Mouse (Mus musculus) layer of hippocampus, adult 18-20 months (tissue): ENCODE results near the gene Gatad2b. TPM values are rescaled to one million over a fixed set of nuclear protein-coding genes. Genes with fewer than 3 reads are reported as not detected.
"Not testable (repeated sequence)": the region's sequence is repeated elsewhere in the genome, so short reads cannot be mapped to it uniquely, and the experiment has no call there.

Experiments
- DNase-seq, 2 experiments: peaks; one replicate each; pipeline ENCODE4 v3.0.0; 2022; ENCODE audit warnings: low spot score in 2 of 2
- long read RNA-seq: library from polyadenylated mRNA; stranded (forward); transcript quantifications from one replicate; pipeline ENCODE4 v2.0.0, GENCODE M21; 2021
- total RNA-seq, 2 experiments: library from RNA; stranded (reverse); gene quantifications; 2 replicates each; pipeline ENCODE4 v1.2.3; 2021

Gatad2b gene
- total RNA-seq: 100 to 1,000 TPM; 104 to 106 TPM
- long read RNA-seq, partial matches to known transcripts: 0 of 6 reads
- long read RNA-seq, other reads (novel, unspliced or antisense): 6 of 6 reads

DNA sequence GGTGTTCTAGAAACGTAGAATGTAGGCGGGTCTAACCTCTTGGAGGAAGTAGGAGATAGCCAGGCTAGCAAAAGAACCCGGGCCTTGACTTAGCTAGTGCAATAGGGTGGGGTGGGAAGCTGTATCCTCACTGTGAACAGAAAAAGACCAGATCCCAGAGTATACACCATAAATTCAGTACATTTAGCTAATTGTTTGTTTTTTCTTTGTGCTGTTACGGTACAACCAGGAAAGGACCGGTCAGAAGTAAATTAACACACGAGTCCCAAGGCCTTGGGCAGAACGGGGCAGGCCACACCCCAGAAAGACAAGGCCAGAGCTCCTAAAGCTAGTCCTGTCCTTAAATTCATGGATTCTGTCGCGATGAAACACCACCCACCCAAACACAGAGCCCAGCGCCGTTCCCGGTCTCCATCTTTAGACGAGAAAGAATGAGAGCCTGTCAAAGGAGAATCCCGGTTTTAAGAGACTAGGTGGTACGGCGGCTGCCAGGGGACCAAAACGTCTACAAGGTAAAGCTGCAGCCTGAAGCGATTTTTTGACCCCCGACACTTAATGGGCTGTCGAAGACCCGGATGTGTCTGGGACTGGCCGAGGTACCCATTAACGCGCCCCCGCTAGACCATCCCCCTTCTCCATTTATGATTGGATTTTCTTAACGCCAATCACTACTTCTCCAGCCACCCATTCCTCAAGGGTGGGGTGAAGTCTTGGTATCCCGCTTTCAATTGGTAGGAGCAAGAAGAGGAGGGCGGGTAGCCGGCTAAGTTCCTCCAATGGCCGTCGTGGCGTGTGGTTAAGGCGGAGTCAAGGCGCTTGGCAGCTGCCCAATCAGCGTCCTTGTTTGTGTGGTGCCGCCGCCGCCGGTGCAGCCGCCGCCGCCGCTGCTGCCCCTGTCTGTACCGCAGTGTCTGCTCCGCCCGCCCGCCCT lies at the start of gene Gatad2b:
Gatad2b (plus strand) TSS at position 834 of the 931 bp plus-strand sequence.
- peak; percentile 99 to 100 for DNase-seq

DNA sequence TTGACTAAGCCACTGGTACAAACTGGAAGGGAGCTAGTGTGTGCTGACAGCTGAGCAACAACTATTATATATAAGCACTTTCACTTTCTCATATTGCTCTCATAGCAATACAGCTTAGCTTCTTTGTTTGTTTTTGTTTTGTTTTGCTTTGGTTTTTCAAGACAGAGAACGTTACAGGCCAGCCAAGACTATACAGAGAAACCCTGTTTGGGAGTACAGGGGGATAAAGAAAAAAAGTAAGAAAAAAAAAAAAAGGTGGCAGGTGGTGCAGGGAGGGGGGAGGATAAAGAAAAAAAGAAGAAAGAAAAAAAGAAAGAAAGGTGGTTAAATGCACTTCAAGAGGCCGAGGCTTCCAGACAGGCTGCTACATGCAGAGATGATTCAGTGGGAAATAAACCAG lies 47.6 kb upstream of the Gatad2b start:
- DNase-seq: no peak

DNA sequence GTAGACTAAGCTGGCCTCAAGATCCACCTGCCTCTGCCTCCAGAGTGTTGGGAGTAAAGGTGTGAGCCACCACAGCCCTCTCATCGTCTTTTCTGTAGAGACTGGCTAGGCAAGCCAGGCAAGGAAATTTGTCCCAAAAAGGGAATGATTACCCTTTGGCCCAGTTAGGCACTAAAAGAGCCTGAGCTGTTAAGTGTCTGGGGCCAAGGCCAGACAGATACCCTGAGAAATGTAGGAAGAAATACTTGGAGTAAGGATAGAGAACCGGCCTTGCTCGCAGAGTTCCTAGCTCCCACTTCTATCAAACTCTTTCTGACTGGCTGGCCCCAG lies 45.4 kb upstream of the Gatad2b start:
- DNase-seq: no peak

DNA sequence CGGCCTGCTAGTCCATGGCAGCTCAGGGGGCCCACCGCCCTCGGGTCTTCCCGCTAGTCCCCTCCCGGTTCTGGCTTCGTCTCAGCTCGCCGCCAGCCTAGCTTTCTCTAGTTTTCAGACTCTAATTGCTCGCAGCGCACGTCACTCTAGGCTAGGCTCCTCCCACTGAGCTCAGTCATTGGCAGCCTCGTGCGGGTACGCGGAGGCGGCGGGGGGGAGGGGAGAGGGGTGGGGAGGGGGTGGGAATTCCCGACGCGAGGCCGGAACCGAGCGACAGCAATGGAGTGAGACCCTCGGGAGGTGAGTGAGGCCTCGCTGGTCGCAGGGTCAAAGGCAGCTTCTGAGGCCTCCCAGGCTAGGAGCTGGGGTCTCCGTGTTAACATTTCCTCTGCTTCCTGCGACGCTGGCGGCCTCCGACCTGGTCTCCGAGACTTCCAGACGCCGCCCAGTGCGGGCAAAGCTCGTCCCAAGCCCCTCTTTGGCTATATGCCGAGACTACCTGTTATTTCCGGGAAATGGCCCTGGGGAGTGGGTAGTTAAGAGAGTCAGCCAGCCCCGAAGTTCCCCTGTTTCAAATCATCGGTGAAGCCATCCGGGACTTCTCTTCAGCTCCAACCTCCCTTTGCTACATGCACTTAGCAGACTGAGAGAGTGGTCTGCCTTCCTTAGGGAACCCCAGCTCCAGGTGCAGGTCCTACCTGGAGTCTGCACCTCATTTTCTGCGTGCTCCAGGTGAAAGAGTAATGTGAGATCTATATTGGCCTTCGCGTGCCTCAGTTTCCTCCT lies 44.8 kb upstream of the Gatad2b start, which contains the start of gene Slc39a1:
Slc39a1 (plus strand) TSS at position 213 of the 786 bp plus-strand sequence.
- DNase-seq: peak; percentile 88 to 96

DNA sequence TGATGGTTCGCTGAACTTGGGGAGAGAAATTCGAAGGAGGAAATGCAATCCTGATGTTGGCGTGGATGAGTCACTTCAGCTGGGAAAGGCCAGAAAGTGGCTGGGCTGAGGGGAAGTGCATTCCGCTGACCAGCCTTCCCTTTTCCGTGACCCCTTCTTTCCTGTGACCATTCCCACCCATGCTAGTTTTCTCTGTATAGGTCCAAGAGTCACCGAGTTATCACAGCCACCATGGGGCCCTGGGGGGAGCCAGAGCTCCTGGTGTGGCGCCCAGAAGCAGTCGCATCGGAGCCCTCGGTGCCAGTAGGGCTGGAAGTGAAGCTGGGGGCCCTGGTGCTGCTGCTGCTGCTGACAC lies 44.3 kb upstream of the Gatad2b start:
- no peak for DNase-seq

DNA sequence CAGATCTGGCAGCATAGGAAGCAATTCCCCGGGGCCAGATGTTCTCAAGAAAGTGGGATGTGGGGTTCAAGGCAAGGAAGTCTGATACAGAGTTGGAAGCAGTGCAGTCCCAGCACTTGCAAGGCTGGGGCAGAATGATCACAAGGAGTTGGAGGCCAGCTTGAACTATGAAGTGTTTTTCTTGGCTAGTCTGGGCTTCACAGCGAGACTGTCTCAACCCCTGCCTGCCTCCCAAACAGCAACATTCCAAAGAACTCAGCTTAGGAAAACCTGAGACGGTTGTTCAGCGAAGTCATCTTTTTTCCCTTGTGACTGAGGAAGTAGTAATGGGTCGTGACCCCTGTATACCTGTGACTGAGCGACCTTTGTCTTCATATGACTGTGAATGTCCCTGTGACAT lies 42.2 kb upstream of the Gatad2b start:
- no peak for DNase-seq

DNA sequence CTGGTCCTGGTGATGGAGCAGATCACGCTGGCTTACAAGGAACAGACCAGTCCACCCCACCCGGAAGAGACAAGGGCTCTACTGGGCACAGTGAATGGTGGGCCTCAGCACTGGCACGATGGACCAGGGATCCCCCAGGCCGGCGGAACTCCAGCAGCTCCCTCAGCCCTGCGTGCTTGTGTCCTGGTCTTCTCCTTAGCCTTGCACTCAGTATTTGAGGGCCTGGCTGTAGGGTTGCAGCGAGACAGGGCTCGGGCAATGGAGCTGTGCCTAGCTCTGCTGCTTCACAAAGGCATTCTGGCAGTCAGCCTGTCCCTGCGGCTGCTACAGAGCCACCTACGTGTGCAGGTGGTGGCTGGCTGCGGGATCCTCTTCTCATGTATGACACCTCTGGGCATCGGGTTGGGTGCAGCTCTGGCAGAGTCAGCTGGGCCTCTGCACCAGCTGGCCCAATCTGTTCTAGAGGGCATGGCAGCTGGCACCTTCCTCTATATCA lies 41.2 kb upstream of the Gatad2b start:
- not testable (repeated sequence) for DNase-seq

DNA sequence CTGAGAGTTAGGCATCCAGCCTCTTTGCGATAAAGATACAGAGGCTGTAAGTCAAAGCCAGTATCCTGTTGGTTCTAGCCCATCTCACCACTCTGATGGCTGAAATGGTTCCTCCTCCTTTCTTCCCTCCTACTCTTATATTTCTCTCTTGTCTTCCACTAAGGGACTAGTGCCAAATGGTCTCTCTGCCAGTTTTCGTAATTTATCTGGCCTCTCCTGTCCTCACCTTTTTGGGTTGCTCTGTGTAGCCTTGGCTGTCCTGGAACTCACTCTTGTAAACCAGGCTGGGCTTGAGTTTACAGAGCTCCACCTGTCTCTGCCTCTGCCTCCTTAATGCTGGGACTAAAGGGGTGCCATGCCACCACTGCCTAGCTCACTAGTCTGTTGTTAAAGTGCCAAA lies 40.3 kb upstream of the Gatad2b start:
- not testable (repeated sequence) for DNase-seq

DNA sequence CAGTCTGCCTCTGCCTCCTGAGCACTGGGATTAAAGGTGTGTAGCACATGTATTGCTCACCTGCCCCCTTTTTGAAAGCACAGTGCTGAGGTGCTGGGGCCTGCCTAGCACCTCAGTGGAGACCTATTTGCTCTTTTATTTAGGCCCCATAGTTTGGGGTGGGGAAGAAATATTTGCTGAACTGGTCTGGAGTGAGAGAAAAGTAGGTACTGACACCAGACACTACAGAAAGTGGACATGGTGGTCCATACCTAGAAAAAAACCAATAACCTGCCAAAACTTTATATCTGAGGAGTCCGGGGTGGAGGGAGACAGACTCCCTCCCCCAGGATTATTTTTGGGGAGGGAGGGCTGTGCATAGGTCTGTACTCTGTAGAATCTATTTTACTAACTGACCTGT lies 39.8 kb upstream of the Gatad2b start:
- not testable (repeated sequence) for DNase-seq

DNA sequence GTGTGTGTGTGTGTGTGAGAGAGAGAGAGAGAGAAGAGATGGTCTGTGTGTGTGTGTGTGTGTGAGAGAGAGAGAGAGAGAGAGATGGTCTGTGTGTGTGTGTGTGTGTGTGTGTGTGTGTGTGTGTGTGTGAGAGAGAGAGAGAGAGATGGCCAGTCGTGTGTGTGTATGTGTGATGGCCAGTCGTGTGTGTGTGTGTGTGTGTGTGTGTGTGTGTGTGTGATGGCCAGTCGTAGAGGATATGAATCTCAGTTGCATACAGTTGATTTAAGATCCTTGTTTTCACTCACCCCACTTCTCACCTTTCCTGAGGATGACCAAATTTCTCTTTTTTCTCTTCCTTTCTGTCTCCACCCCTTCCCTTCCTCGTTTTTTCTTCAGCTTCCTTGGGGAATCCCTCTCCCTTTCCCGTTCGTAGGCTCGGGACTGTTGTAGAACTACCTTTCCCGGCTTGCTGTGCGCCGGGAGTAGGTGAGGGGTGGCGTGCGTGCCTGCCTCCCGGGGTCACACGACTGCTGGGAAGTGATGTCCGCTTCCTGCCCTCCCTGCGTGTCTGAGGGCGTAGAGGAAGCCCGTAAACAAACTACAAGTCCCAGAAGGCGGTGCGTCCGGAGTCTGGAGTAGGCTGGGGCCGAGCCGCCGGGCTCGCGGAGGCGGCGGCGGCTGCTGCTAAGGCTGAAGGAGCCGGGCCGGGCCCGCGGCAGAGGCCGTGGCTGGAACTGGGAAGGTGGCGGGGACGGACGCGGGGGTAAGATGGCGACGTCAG lies 39.1 kb upstream of the Gatad2b start, which contains the start of gene Crtc2:
Crtc2 (plus strand) TSS at position 511 of the 766 bp plus-strand sequence.
- peak; percentile 98 for DNase-seq

DNA sequence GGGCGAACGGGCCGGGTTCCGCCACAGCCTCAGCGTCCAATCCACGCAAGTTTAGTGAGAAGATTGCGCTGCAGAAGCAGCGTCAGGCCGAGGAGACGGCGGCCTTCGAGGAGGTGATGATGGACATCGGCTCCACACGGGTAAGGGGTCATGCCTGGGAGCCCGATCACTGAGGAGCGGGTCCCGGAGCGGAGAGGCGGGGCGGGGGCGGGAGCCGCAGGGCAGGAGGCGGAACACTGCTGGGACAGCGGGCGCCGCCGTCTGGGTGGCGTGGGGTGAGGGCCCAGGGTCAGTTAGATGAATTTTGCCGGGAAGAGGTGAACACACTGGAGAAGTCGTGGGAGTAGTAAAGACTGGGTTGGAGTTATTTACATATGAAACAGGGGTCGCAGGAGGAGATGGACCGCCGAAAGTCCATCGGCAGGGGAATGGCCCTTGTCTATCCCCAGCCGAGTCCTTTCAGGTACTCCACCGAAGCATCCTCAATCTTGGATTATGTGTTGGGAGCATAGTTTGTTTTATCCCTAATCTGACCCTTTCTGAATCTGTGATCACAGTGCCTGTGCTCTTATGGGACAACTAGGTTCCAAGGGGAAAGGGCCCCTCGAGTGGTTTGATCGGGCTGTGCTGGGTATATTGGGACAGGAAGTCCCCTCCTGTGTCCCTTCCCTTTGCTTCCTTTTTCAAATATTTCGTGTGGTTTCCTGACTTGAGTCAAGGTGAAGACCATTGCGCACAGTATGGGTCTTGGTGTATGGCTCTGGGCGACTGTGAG lies 38.4 kb upstream of the Gatad2b start:
- DNase-seq: no peak

DNA sequence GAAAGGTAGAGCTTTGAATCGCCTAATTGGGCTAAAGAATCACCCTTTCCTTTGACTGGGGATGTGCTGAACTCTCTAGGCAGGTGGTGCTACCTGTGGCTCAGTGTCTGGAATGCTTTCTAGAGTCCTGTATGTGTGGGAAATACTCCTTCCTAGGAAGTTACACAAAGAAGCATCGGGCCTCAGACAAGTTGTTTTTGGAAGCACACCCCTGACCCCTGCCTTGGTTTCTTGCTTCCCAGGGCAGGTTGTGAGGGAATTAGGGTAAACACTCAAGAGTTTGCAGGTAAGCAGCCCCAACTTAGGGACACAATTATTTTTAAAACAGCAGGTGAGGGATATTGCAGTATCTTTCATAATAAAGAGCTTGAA lies 37.8 kb upstream of the Gatad2b start:
- DNase-seq: no peak

DNA sequence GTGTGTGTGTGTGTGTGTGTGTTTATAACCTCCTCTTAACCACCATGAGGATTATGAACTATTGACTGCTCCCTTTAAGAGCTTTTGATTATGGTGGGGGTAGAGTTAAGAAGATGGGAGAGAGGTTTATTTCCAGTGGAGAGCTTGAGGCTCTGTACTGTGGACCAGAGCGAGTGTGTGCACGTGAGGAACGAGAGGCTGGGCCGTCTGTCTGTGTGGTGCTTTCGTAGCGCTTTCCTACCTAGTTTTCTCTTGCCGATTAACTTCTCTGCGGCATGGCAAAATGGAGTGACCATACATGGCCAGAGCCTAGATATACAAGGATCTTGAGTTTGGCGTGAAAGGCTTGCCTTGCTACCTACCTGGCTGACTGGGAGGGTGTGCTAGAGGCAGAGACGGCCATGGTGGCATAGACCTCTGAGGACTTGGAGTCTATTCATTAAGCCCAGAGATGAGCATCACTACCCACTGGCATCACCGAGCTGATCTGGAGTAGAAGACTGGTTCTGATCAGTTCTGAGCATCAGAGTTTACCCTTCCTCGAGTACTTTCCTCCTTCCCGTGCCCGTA lies 37.1 kb upstream of the Gatad2b start:
- no peak for DNase-seq

DNA sequence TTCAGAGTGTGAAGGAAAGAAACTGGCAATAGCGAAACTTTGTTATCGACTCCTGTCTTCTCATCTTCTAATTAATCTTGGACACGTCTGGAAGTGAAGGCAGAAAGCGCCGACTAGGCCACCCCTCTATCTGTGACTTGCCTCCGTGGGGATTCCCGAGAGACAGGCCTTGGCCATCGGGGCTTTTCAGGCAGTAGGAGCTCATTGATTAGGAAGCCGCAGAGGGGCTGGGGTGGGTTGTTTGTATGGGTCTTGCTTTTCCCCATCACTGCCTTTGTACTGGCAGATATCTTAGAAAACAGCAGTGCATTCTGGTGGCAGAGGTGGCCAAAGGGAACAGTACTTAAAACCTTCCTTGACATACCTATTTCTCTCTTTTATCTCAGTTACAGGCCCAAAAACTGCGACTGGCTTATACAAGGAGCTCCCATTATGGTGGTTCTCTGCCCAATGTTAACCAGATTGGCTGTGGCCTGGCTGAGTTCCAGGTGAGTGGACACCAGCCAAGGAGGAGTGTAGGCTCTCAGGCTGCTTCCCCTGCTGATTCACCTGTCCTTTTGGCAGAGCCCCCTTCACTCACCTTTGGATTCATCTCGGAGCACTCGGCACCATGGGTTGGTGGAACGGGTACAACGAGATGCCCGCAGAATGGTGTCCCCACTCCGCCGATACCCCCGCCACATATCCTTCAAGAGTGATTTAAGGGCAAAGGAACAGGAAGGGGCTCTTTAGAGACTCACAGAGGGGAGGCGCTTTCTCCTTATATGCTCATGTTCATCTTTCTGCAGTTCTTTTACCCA lies 36.0 kb upstream of the Gatad2b start:
- DNase-seq: no peak

DNA sequence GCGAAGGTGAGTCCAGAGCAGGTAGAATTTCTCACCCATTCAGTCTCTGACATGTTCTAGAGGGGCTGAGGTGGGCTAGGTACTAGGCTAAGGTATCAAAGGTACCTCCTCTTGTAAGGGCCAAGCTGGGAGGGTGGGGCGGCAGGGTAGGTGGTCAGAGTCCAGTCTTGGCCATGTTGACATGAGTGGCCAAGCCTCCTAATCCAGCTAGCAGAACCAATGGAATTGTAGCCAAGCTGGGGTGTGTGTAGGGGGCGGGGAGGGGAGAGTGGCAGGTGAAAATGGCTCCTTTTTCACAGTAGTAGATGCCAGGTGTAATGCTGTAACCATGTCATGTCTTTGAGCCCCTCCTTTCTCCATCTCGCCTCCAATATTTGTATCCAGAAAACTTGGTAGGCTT lies 34.5 kb upstream of the Gatad2b start:
- no peak for DNase-seq

DNA sequence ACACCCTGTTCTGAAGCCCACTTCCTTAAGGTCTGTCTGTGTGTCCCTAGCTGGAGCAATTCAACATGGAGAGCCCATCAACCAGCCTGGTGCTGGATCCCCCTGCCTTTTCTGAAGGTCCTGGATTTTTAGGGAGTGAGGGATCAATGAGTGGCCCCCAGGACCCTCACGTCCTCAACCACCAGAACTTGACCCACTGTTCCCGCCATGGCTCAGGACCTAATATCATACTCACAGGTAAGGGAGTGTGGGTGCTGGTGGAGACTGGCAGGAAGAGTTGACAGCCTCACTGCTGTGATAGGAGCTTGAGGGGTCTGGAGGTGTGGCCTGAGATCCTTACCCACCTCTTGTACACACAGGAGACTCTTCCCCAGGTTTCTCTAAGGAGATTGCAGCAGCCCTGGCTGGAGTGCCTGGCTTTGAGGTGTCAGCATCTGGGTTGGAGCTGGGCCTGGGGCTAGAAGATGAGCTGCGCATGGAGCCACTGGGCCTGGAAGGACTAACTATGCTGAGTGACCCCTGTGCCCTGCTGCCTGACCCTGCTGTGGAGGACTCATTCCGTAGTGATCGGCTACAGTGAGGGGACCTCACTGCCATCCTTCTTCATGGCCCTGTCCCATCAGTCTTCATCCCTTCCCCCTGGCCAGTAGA lies 29.7 kb upstream of the Gatad2b start:
- DNase-seq: no peak

DNA sequence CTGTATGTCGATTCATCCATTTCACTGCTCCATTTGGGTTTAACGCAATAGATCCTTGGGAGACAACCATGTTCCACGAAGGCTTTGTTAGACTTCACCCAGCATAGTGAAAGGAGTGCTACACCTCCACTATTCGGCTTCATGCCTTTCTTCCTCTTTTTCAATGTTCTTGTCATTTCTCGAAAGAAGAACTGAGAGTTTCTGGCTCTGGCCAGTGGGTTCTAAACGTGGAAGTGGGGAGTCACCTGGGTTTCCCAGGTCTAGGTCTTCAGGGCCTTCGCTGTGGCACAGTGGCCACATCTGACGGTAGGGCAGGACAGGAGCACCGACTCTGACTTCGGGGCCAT lies 28.3 kb upstream of the Gatad2b start:
- DNase-seq: no peak

DNA sequence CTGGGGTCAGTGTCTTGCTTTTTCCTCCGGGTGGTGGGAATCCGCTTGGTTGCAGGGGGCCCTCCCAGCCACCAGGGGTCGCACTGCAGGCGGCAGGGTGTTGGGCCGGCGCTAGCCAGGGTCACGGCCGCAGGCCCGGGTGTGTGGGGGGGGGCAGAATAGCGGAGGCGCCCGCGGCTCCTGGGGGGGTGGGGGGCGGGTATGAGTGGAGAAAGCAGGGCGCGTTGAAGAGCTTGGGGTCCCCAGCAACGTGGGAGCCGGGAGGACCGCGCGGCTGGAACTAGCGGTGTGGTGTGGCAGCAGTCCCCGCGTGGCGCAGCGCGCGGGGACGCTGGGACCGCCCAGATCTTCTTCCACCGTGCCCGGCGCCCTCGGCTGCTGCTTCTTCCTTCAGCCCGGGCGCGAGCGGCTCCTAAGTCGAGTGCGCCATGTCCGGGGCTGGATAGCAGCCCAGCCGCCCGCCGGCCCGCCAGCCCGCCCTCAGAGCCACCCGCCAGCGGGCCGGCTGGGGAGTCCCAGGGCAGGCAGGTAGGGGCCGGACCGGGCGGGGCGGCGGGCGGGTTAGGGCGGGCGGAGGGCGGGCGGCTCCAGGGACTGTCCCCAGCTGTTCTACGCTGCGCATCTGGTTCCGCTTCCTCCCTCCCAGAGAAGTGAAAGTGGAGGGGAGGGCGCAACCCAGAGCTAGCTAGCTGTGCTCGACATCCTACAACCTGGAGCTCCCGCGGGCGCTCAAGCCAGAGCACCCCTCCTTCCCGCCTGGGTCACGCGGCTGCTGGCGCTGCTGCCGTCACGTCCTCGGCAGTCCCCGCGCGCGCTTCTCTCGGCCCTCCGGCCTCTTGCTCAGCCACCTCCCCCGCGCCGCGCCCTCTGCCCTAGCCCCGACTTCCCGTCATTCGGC lies 27.7 kb upstream of the Gatad2b start, which contains the start of gene Dennd4b:
Dennd4b (plus strand) TSS at position 152 of the 898 bp plus-strand sequence.
- peak; percentile 75 to 86 for DNase-seq
